Mouse (Mus musculus): ENCODE results near the gene Afg1l.

DNA sequence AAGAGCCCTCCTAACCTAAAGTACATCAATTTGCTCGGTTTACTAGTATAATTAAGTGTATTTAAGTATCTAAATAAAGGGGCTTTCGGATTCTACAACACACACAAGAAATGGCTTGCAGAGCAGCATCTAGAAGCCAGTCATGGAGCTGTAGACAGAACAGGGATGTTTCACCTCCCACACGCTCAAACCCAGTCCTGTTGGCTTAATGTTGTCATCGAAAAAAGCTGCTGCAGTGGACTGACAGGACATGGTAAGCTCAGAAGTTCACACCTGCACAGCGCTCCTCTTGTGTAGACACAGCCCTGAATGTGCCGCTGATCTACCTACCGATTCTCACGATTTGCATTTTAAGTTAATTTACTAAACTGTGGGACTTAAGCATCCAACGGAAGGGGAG lies 32.2 kb downstream of the Afg1l start:
- TF ChIP-seq FLI1 (IDR thresholded peaks at IDR 0.05; ENCODE audit: low read length) (no peak), GATA1 (IDR thresholded peaks at IDR 0.05; ENCODE audit: borderline replicate concordance, low read length) (no peak)

Data from megakaryocyte, embryonic 14.5 days (primary cell).